Mouse (Mus musculus) cortical plate, adult 2 months (tissue): ENCODE results near the gene Mrps35. TPM values are rescaled to one million over a fixed set of nuclear protein-coding genes. Genes with fewer than 3 reads are reported as not detected.

Experiments used
- H3K27ac ChIP-seq: fragments of 200-500 bp; 2 replicates; pipeline ENCODE4 v1.5.1; 2012; ENCODE audit warnings: low read length, control low read depth, inconsistent platforms; ENCODE audit not compliant: insufficient read depth
- H3K4me1 ChIP-seq: fragments of 200-500 bp; 2 replicates; pipeline ENCODE4 v1.6.1; 2011; ENCODE audit warnings: low read length; ENCODE audit not compliant: control insufficient read depth, insufficient read depth
- H3K4me3 ChIP-seq: fragments of 200-500 bp; 2 replicates; pipeline ENCODE4 v1.5.1; 2011; ENCODE audit warnings: mild to moderate bottlenecking, low read length, control low read depth; ENCODE audit not compliant: insufficient read depth
- CTCF ChIP-seq: fragments of 200-500 bp; IDR thresholded peaks from 2 replicates; pipeline ENCODE4 v1.5.1; 2011; ENCODE audit warnings: mild to moderate bottlenecking, control low read depth, low read length; ENCODE audit not compliant: insufficient read depth; ENCODE audit errors: extremely low read depth
- POLR2A ChIP-seq: fragments of 200-500 bp; IDR thresholded peaks from 2 replicates; pipeline ENCODE4 v1.6.1; 2011; ENCODE audit warnings: mild to moderate bottlenecking, low read length, control low read depth; ENCODE audit not compliant: insufficient read depth; ENCODE audit errors: extremely low read depth
- polyA plus RNA-seq: library from polyadenylated mRNA; depleted of rRNA; stranded (reverse); fragments of >200 nt; gene quantifications from 2 replicates; pipeline ENCODE4 v1.2.3, GENCODE M21; 2012

The Mrps35 gene
- polyA plus RNA-seq, 1 experiment, result 41.8 TPM

DNA sequence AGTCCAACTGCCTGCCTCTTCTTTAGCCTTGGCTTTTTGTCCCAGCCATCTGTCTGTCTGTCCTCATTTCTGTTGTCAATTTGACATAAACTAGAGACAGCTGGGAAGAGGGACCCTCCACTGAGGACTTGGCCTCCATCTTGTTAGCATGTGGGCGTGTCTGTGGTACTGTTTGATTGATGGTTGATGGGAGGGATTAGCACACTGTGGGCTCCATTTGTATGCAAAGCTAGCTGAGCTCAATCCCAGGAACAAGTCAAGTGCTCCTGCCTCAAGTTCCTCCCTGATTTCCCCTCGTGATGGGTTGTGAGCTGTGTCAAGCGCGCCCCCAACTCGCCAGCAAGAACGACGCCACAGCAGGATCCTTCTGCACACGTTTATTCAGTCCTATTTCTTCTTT lies 34.3 kb downstream of the Mrps35 start:
- H3K4me3 ChIP-seq, result no peak overlapping the region
- TF ChIP-seq CTCF (no peak), POLR2A (no peak)
- no peak overlapping the region for H3K27ac ChIP-seq
- H3K4me1 ChIP-seq, result no peaks in the 10 kb centered on the region

- Histone ChIP-seq H3K27ac (no peak overlapping the region), H3K4me3 (no peak overlapping the region), H3K4me1 (no peaks in the 10 kb centered on the region)
- TF ChIP-seq CTCF, result no peak
- TF ChIP-seq POLR2A, result no peak
Measured at GRCm38 (mm10) chr6:147079919-147080318, 37.4 kb downstream of the Mrps35 start.

DNA sequence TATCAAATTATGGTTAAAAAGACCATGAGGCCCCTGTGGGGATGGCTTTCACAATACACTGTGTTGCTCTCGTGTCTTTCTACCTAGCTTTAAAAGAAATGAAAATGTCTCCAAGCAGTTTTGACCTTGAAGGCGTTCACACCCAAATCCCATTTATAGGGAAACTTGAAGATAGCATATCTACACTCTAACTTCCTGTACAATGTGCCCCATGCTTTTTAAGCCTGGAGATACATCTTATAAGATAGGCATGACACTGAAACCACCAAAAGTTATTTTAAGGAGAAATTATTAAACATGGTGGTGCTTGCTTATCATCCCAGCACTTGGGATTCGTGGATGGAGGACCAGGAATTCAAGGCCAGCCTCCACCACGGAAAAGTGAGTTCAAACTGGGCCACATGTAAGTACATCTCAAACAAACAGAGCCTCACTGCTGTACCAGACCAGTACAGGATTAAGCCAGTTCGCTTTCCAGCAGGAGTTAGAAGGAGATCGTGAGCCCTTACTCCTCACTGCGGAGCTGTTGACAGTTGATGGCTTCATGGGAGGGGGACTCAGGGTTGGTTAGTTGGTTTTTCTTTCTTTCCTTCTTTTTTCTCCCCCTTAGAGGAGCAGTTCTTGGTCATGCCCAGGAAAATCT lies 43.0 kb downstream of the Mrps35 start:
- Histone ChIP-seq H3K4me1 (no peaks in the 10 kb centered on the region), H3K27ac (no peak overlapping the region), H3K4me3 (no peak overlapping the region)
- no peak for TF ChIP-seq POLR2A
- no peak for TF ChIP-seq CTCF

DNA sequence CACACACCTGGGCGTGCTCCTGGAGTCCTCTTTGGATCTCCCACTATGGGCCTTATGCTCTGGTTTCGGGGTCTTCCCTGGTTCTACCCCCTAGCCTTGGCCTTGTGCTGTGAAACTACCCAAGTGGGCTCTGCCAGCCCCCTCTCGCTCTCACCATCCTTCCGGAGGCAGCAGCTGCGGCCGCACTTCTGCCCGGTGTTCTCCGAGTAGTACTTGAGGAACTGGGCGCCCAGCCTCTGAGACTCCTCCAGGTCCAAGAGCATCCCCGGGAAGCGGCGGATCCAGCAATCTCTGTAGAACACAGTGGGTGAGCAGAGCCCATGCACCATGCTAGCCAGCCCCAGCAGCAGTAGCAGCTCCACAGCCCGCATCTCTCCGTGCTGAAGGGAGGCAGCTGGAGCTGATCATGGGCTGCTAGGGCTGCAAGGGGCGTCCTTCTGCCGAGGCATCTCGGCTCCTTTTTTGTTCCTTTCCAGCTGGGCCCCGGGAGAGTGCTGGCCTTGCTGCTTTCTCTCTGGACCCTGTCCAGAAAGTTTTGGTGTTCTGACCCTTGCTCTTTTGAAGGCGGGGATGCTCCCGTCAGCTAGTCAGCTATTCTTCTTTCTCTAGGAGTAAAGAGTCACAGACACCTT lies 44.1 kb downstream of the Mrps35 start, which contains the start of gene Mansc4:
Gene Mansc4 (minus strand): TSS at position 439 of the 632 bp plus-strand sequence.
- H3K27ac ChIP-seq, result no peak within 1 kb of the TSS
- no peaks in the 10 kb centered on the region for H3K4me1 ChIP-seq
- TF ChIP-seq CTCF (no peak), POLR2A (no peak)
- H3K4me3 ChIP-seq, result no peak within 1 kb of the TSS

DNA sequence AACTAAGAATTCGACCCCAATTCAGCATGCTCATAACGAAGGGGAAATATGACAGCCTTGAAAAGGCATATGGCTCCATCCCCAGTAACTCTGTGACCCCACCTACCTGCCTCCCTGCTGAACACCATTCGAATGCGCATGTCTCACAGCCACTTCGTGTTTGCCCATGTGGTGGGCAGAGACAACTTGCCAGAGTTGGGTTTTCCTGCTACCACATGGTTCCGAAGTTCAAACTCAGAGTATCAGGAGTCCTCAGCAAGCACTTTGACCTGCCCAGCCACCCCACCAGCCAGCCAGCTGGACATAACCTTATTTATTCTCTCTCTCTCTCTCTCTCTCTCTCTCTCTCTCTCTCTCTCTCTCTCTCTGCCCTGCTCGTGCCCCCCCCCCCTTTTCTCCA lies 45.2 kb downstream of the Mrps35 start:
- H3K4me3 ChIP-seq, result no peak overlapping the region
- peaks cover 2% of the 10 kb centered on the region; the same call in 1 of the 2 replicates for H3K4me1 ChIP-seq
- no peak overlapping the region for H3K27ac ChIP-seq
- TF ChIP-seq POLR2A (no peak), CTCF (no peak)

- no peak for TF ChIP-seq CTCF
- no peak for TF ChIP-seq POLR2A
- Histone ChIP-seq H3K27ac (no peak overlapping the region), H3K4me3 (no peak overlapping the region), H3K4me1 (peaks cover 6% of the 10 kb centered on the region; the same call in 1 of the 2 replicates)
Measured at GRCm38 (mm10) chr6:147088517-147088916, 46.0 kb downstream of the Mrps35 start.

- Histone ChIP-seq H3K4me3 (peak overlapping the region; percentile 94; the same call in 1 of the 2 replicates), H3K27ac (no peak overlapping the region), H3K4me1 (peaks cover 8% of the 10 kb centered on the region; the same call in 1 of the 2 replicates)
- TF ChIP-seq CTCF, result no peak
- no peak for TF ChIP-seq POLR2A
Measured at GRCm38 (mm10) chr6:147090191-147090590, 47.6 kb downstream of the Mrps35 start.

GRCm38 (mm10) chr6:147091136-147092120 lies 48.9 kb downstream of the Mrps35 start, which contains the start of gene Klhl42:
Gene Klhl42, plus strand, starts transcription at chr6:147091379.
- peak within 1 kb of the TSS; percentile 94 for H3K4me3 ChIP-seq
- peak within 1 kb of the TSS; percentile 66 for H3K27ac ChIP-seq
- peak; percentile 63 for TF ChIP-seq POLR2A
- TF ChIP-seq CTCF, result no peak
- peaks cover 8% of the 10 kb centered on the region; the same call in 1 of the 2 replicates for H3K4me1 ChIP-seq

- H3K27ac ChIP-seq, result peak overlapping the region; percentile 66; the same call in 1 of the 2 replicates
- H3K4me3 ChIP-seq, result peak overlapping the region; percentile 94
- TF ChIP-seq POLR2A (no peak), CTCF (no peak)
- peaks cover 8% of the 10 kb centered on the region; the same call in 1 of the 2 replicates for H3K4me1 ChIP-seq
Measured at GRCm38 (mm10) chr6:147092136-147092535, 49.6 kb downstream of the Mrps35 start.

DNA sequence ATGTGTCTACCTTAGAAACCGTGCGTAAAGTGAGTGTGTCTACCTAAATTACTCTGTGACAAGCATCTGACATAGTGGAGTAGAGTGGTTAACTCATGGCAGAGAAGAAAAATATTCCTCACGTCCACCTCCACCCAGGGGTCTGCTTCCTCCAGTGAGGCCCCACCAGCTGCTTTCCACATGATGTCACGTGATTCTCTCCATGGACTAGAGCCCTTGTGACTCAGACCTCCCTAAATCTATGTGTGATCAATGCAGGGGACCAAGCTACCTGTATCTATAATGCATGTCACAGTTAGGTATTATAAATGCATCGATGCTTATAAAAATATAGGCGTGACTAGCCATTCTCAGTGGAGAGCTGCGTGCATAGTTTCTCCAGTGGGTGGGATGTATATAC lies 52.2 kb downstream of the Mrps35 start:
- Histone ChIP-seq H3K27ac (no peak overlapping the region), H3K4me3 (no peak overlapping the region), H3K4me1 (peaks cover 10% of the 10 kb centered on the region)
- TF ChIP-seq CTCF (no peak), POLR2A (no peak)
